Mouse (Mus musculus): ENCODE data around the gene Lsamp. TPM values are rescaled to one million over a fixed set of nuclear protein-coding genes. Genes with fewer than 3 reads are reported as not detected.
"Not testable (repeated sequence)": the region's sequence is repeated elsewhere in the genome, so short reads cannot be mapped to it uniquely, and the experiment has no call there.

Lsamp gene
- polyA plus RNA-seq, 1 experiment from 2014 or later = 3.1 TPM

DNA sequence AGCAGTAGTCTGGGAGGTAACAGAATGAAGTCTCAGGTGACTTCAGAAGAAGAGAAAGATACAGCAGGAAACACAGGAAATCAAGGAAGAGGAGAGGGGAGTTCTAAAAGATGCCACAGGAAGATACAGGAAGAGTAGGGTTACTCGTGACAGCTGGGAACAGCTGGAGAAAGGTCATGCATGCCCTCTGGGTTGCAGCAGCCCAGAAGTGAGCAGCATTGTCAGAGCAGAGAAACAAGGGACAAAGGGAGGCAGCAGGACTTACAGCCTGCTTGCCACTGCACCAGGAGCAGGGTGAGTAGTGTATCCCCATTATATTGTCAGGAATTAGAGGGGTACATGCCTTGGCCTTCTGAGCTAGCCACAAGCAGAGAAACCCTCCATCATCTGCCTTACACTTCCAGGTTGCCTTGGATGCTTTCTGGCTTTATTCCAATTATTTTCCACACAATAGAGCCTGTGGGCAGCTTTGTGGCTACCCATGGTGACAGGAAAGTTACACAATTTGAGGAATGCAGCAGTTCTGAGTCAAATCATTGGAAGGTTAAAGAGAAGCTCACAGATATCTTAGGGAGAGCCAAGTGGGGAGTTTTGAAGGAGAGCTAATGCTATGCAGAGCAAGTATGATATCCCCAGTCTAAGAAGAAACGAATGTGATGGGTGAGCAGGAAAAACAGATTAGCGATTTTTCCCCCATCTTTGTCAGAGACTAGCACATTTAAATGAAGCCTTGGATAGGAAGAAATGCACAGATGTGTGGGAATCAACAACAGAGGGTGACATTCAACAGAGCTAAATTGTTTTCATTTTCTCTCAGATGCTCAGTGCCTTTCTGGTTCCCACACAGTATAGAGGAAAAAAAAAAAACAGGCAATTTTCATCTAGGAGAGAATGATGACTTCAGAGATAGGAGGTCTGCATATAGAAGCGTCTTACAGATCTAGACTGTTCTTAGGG, 617.5 kb downstream of the Lsamp start:
- H3K9me3 ChIP-seq (ENCODE audit: control insufficient read depth, low read length) = no peaks in the 10 kb centered on the region
- no peak overlapping the region for H3K27ac ChIP-seq (ENCODE audit: low read length)
- H3K36me3 ChIP-seq (ENCODE audit: control insufficient read depth, insufficient read depth, low read length) = no peaks in the 10 kb centered on the region
- no peak overlapping the region for H3K4me3 ChIP-seq (ENCODE audit: low read length)
- H3K4me1 ChIP-seq (ENCODE audit: control insufficient read depth, insufficient read depth, low read length) = no peaks in the 10 kb centered on the region
- H3K9ac ChIP-seq (ENCODE audit: low read depth, low read length) = no peak overlapping the region
- 36% methylated on average over 4 of the region's 4 CpGs for WGBS
- no peaks in the 10 kb centered on the region for H3K27me3 ChIP-seq (replicated peaks; ENCODE audit: control insufficient read depth, insufficient read depth, low read length)
- no peak for ATAC-seq
- no peak overlapping the region for H3K4me2 ChIP-seq (ENCODE audit: low read depth, low read length)

- Histone ChIP-seq H3K4me3 (ENCODE audit: low read length) (no peak overlapping the region), H3K27me3 (replicated peaks; ENCODE audit: control insufficient read depth, insufficient read depth, low read length) (no peaks in the 10 kb centered on the region), H3K9me3 (ENCODE audit: control insufficient read depth, low read length) (no peaks in the 10 kb centered on the region), H3K4me1 (ENCODE audit: control insufficient read depth, insufficient read depth, low read length) (no peaks in the 10 kb centered on the region), H3K4me2 (ENCODE audit: low read depth, low read length) (no peak overlapping the region), H3K27ac (ENCODE audit: low read length) (no peak overlapping the region), H3K9ac (ENCODE audit: low read depth, low read length) (no peak overlapping the region), H3K36me3 (ENCODE audit: control insufficient read depth, insufficient read depth, low read length) (no peaks in the 10 kb centered on the region)
- ATAC-seq = no peak
- 93% methylated on average over 3 of the region's 3 CpGs for WGBS
Observed at GRCm38 (mm10) chr16:40607509-40607908, 623.3 kb downstream of the Lsamp start.

- not testable (repeated sequence) for H3K4me1 ChIP-seq (ENCODE audit: control insufficient read depth, insufficient read depth, low read length); H3K4me3 ChIP-seq (ENCODE audit: low read length); H3K4me2 ChIP-seq (ENCODE audit: low read depth, low read length); H3K9ac ChIP-seq (ENCODE audit: low read depth, low read length); H3K27ac ChIP-seq (ENCODE audit: low read length); H3K9me3 ChIP-seq (ENCODE audit: control insufficient read depth, low read length); H3K36me3 ChIP-seq (ENCODE audit: control insufficient read depth, insufficient read depth, low read length); ATAC-seq; H3K27me3 ChIP-seq (replicated peaks; ENCODE audit: control insufficient read depth, insufficient read depth, low read length)
- WGBS = 15% methylated on average over 1 of the region's 1 CpGs
Observed at GRCm38 (mm10) chr16:40616697-40617096, 632.5 kb downstream of the Lsamp start.

GRCm38 (mm10) chr16:40621086-40621485, 636.9 kb downstream of the Lsamp start:
- not testable (repeated sequence) for H3K27ac ChIP-seq (ENCODE audit: low read length); ATAC-seq; H3K9me3 ChIP-seq (ENCODE audit: control insufficient read depth, low read length); H3K4me3 ChIP-seq (ENCODE audit: low read length); H3K4me2 ChIP-seq (ENCODE audit: low read depth, low read length); H3K4me1 ChIP-seq (ENCODE audit: control insufficient read depth, insufficient read depth, low read length); H3K36me3 ChIP-seq (ENCODE audit: control insufficient read depth, insufficient read depth, low read length); H3K9ac ChIP-seq (ENCODE audit: low read depth, low read length); H3K27me3 ChIP-seq (replicated peaks; ENCODE audit: control insufficient read depth, insufficient read depth, low read length)
- 60% methylated on average over 7 of the region's 7 CpGs for WGBS

DNA sequence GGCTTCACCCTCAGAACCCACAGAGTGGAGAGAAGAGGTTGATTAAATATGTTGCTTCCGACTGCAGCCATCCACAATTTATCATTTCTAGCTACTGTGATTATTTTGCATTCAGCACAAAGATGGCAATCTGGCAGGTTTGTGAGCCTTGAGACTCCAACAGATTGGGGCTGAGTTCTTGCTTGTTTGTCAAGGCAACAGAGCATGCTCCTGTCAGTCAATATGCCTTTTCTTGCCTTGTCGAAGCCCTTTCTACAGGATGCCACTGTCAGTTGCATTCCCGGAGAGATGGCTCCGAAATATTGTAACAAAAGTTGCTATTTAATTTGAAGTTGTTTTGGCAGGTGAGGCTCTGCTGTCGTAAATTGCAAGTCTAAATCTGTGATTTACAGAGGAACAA, 643.0 kb downstream of the Lsamp start:
- Histone ChIP-seq H3K27ac (ENCODE audit: low read length) (no peak overlapping the region), H3K9ac (ENCODE audit: low read depth, low read length) (no peak overlapping the region), H3K36me3 (ENCODE audit: control insufficient read depth, insufficient read depth, low read length) (no peaks in the 10 kb centered on the region), H3K4me3 (ENCODE audit: low read length) (no peak overlapping the region), H3K9me3 (ENCODE audit: control insufficient read depth, low read length) (no peaks in the 10 kb centered on the region), H3K4me2 (ENCODE audit: low read depth, low read length) (no peak overlapping the region), H3K27me3 (replicated peaks; ENCODE audit: control insufficient read depth, insufficient read depth, low read length) (no peaks in the 10 kb centered on the region), H3K4me1 (ENCODE audit: control insufficient read depth, insufficient read depth, low read length) (no peaks in the 10 kb centered on the region)
- 79% methylated on average over 5 of the region's 5 CpGs for WGBS
- no peak for ATAC-seq

DNA sequence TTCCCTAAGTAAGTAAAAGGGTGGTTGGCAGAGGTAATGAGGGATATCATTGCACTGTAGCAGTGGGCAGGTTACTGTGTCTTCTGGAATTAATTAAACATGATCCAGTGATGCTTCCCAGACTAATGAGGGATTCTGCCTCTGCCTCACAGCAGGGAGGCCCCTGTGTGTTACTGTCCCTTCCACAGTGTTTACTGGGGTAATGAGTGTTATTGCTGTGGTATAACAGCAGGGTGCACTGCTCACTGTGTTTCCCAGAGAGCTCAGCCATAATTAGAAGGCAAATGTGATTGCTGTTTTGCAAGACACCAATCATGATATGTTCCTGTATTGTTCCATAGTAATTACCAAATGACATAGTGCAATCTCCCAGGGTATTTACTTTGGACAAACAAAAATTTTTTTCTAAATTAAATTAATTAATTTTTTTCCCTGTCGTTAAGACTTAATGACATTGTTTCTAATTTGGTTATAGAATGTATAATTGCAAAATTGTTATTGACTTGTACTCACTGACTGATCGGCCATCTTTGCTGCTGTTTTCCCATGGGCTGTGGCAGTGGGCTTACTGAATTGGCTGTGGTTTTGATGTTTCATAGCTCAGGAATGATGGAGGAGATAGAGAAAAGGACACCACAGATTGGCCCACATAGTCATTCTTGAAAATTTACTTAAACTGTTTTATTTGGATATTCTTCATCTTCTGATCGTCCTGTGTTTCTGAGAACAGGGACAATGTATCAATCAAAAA, 655.6 kb downstream of the Lsamp start:
- no peak overlapping the region for H3K27ac ChIP-seq (ENCODE audit: low read length)
- H3K4me2 ChIP-seq (ENCODE audit: low read depth, low read length) = no peak overlapping the region
- H3K36me3 ChIP-seq (ENCODE audit: control insufficient read depth, insufficient read depth, low read length) = no peaks in the 10 kb centered on the region
- WGBS = 74% methylated on average over 3 of the region's 3 CpGs
- H3K4me3 ChIP-seq (ENCODE audit: low read length) = no peak overlapping the region
- no peaks in the 10 kb centered on the region for H3K4me1 ChIP-seq (ENCODE audit: control insufficient read depth, insufficient read depth, low read length)
- no peaks in the 10 kb centered on the region for H3K27me3 ChIP-seq (replicated peaks; ENCODE audit: control insufficient read depth, insufficient read depth, low read length)
- no peaks in the 10 kb centered on the region for H3K9me3 ChIP-seq (ENCODE audit: control insufficient read depth, low read length)
- ATAC-seq = no peak
- no peak overlapping the region for H3K9ac ChIP-seq (ENCODE audit: low read depth, low read length)

DNA sequence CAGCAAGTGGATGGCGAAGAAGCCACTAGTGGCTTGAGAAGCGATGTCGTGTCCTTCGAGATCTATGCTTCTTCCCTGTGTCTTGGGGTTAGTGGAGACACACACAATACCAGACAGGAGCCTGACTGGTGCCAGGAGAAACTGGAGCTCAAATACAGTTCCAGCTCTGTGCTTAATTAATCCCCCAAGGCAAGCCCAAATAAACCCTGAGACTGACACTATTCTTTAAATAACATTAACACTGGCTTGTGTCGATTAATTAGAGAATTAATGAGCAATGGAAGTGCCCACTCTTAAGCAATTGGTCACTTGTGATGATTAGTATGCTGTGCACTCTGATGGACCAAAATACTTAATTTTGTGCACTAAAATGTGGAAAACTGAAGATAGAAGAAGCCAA, 668.6 kb downstream of the Lsamp start:
- Histone ChIP-seq H3K36me3 (ENCODE audit: control insufficient read depth, insufficient read depth, low read length) (no peaks in the 10 kb centered on the region), H3K9me3 (ENCODE audit: control insufficient read depth, low read length) (no peaks in the 10 kb centered on the region), H3K4me1 (ENCODE audit: control insufficient read depth, insufficient read depth, low read length) (no peaks in the 10 kb centered on the region), H3K27me3 (replicated peaks; ENCODE audit: control insufficient read depth, insufficient read depth, low read length) (no peaks in the 10 kb centered on the region), H3K4me3 (ENCODE audit: low read length) (no peak overlapping the region), H3K27ac (ENCODE audit: low read length) (no peak overlapping the region), H3K9ac (ENCODE audit: low read depth, low read length) (no peak overlapping the region), H3K4me2 (ENCODE audit: low read depth, low read length) (no peak overlapping the region)
- WGBS = 89% methylated on average over 5 of the region's 5 CpGs
- ATAC-seq = no peak

DNA sequence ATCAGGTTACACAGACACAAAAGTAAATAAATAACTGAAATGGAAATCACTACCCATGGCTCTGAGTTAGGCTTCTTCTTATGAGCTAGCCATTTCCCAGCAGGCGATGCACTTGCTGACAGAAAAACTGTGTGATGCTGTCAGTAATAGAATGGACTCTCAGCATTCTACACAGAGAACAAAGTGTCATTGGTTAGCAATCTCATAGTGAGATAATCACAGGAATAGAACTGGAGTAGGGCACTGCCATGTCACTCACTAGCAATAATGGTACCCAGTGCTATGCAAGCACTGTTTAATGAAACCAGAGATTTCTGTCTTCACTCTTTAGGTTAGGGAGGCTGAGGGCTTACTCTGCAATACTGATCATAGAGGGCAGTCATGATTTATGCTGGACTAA, 669.3 kb downstream of the Lsamp start:
- ATAC-seq = no peak

DNA sequence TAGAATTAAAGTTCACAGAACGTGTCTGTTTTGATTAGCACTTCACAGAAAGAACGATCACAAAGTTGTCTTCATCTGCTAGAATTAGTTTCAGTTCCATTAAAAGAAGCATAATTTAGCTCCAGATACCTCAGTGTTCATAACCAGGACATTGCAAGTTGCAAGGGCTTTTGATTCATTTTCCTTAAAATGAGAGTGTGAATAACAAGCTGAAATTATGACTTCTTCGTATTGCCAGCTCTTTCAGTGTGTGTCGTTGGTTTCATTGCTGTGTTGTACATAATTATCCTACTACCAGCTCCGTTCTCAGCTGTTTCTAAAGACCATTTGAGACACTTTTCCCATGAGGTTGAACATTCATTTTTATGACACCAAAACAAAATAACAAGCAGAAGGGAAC, 672.2 kb downstream of the Lsamp start:
- Histone ChIP-seq H3K4me3 (ENCODE audit: low read length) (no peak overlapping the region), H3K9ac (ENCODE audit: low read depth, low read length) (no peak overlapping the region), H3K4me1 (ENCODE audit: control insufficient read depth, insufficient read depth, low read length) (no peaks in the 10 kb centered on the region), H3K36me3 (ENCODE audit: control insufficient read depth, insufficient read depth, low read length) (no peaks in the 10 kb centered on the region), H3K9me3 (ENCODE audit: control insufficient read depth, low read length) (no peaks in the 10 kb centered on the region), H3K27me3 (replicated peaks; ENCODE audit: control insufficient read depth, insufficient read depth, low read length) (no peaks in the 10 kb centered on the region), H3K27ac (ENCODE audit: low read length) (no peak overlapping the region), H3K4me2 (ENCODE audit: low read depth, low read length) (no peak overlapping the region)
- ATAC-seq = no peak
- WGBS = 78% methylated on average over 5 of the region's 5 CpGs

More for the DNA sequence above, 669.3 kb downstream of the Lsamp start:
- Histone ChIP-seq H3K4me2 (ENCODE audit: low read depth, low read length) (no peak overlapping the region), H3K4me3 (ENCODE audit: low read length) (no peak overlapping the region), H3K27ac (ENCODE audit: low read length) (no peak overlapping the region), H3K27me3 (replicated peaks; ENCODE audit: control insufficient read depth, insufficient read depth, low read length) (no peaks in the 10 kb centered on the region), H3K4me1 (ENCODE audit: control insufficient read depth, insufficient read depth, low read length) (no peaks in the 10 kb centered on the region), H3K36me3 (ENCODE audit: control insufficient read depth, insufficient read depth, low read length) (no peaks in the 10 kb centered on the region), H3K9me3 (ENCODE audit: control insufficient read depth, low read length) (no peaks in the 10 kb centered on the region), H3K9ac (ENCODE audit: low read depth, low read length) (no peak overlapping the region)
- 93% methylated on average over 1 of the region's 1 CpGs for WGBS
